Mouse (Mus musculus): ENCODE results near the gene Vmn1r221. TPM values are rescaled to one million over a fixed set of nuclear protein-coding genes. Genes with fewer than 3 reads are reported as not detected.

The Vmn1r221 gene
- polyA plus RNA-seq, 1 experiment from 2014 or later: not detected

Other genes starting within 250 kb of the Vmn1r221 start
- gene Vmn1r213, start 206.5 kb upstream of the Vmn1r221 start, polyA plus RNA-seq (2015; fragmentation: Nextera tagmentation; extraction: Ambion mirVana): not detected in 2 replicates
- gene Vmn1r214, start 183.7 kb upstream of the Vmn1r221 start, polyA plus RNA-seq (2015; fragmentation: Nextera tagmentation; extraction: Ambion mirVana): not detected in 2 replicates
- gene Vmn1r215, start 146.1 kb upstream of the Vmn1r221 start, polyA plus RNA-seq (2015; fragmentation: Nextera tagmentation; extraction: Ambion mirVana): not detected in 2 replicates
- not detected in 2 replicates for gene Vmn1r217, start 95.9 kb upstream of the Vmn1r221 start, polyA plus RNA-seq (2015; fragmentation: Nextera tagmentation; extraction: Ambion mirVana)
- not detected in 2 replicates for gene Vmn1r218, start 81.0 kb upstream of the Vmn1r221 start, polyA plus RNA-seq (2015; fragmentation: Nextera tagmentation; extraction: Ambion mirVana)
- gene Vmn1r219, start 54.8 kb upstream of the Vmn1r221 start, polyA plus RNA-seq (2015; fragmentation: Nextera tagmentation; extraction: Ambion mirVana): not detected in 2 replicates
- not detected in 2 replicates for gene Vmn1r220, start 26.2 kb upstream of the Vmn1r221 start, polyA plus RNA-seq (2015; fragmentation: Nextera tagmentation; extraction: Ambion mirVana)
- not detected in 2 replicates for gene Vmn1r222, start 21.8 kb downstream of the Vmn1r221 start, polyA plus RNA-seq (2015; fragmentation: Nextera tagmentation; extraction: Ambion mirVana)
- gene Vmn1r223, start 33.0 kb downstream of the Vmn1r221 start, polyA plus RNA-seq (2015; fragmentation: Nextera tagmentation; extraction: Ambion mirVana): not detected in 2 replicates
- 48.8 and 48.9 TPM in 2 replicates for gene Zfp322a, start 155.1 kb downstream of the Vmn1r221 start, polyA plus RNA-seq (2015; fragmentation: Nextera tagmentation; extraction: Ambion mirVana)
- 13.5 and 13.7 TPM in 2 replicates for gene Abt1, start 209.7 kb downstream of the Vmn1r221 start, polyA plus RNA-seq (2015; fragmentation: Nextera tagmentation; extraction: Ambion mirVana)

Data from kidney, embryonic 15.5 days (tissue).